Mouse (Mus musculus): Measurements from ENCODE around the gene 4921524J17Rik. TPM values are rescaled to one million over a fixed set of nuclear protein-coding genes. Genes with fewer than 3 reads are reported as not detected.

The 4921524J17Rik gene
- total and polyA plus RNA-seq, 3 experiments = 14.6 to 21.9 TPM; not detected in 1

GRCm38 (mm10) chr8:85398548-85398947 lies 34.1 kb downstream of the 4921524J17Rik start:
- TF ChIP-seq USF2 (IDR thresholded peaks at IDR 0.05; ENCODE audit: borderline replicate concordance in 1 of 2, insufficient read depth in 1 of 2, low read depth in 1 of 2, low read length in 2 of 2) (no peak), ETS1 (IDR thresholded peaks at IDR 0.05; ENCODE audit: low read depth, low read length) (no peak), CTCF (IDR thresholded peaks at IDR 0.05 in 2 of 3, conservative IDR thresholded peaks at IDR 0.05 in 1 of 3; ENCODE audit: control insufficient read depth in 1 of 3, insufficient read depth in 1 of 3, low read depth in 2 of 3, low read length in 3 of 3, poor library complexity in 1 of 3, severe bottlenecking in 1 of 3) (peak in 2 of 3 experiments; percentile 21 to 37; a peak in 3 of 6 replicates), KAT2A (conservative IDR thresholded peaks at IDR 0.05; ENCODE audit: low read depth, low read length) (no peak), TAL1 (IDR thresholded peaks at IDR 0.05; ENCODE audit: low read length) (no peak), RAD21 (IDR thresholded peaks at IDR 0.05; ENCODE audit: low read depth, low read length) (peak; percentile 33), ZC3H11A (IDR thresholded peaks at IDR 0.05; ENCODE audit: low read depth, low read length) (0 out of 2 replicates have a peak, but pooled peaks have one; percentile 23), CHD1 (IDR thresholded peaks at IDR 0.05; ENCODE audit: low read depth, low read length) (no peak), SMC3 (IDR thresholded peaks at IDR 0.05; ENCODE audit: low read depth, low read length) (peak; percentile 35)
- peaks cover 0 to 20% of the 10 kb centered on the region in 2 experiments; a peak in 2 of 4 replicates for H3K36me3 ChIP-seq (ENCODE audit: control insufficient read depth in 1 of 2, insufficient read depth in 2 of 2, low read length in 2 of 2)
- peak; percentile 43 for DNase-seq (ENCODE audit: low read depth, low spot score)
- no peaks in the 10 kb centered on the region for H3K79me2 ChIP-seq (ENCODE audit: control insufficient read depth, insufficient read depth, low read length, poor library complexity)
- H3K27me3 ChIP-seq (ENCODE audit: control insufficient read depth in 1 of 2, insufficient read depth in 2 of 2, low read length in 2 of 2) = no peaks in the 10 kb centered on the region
- no peak overlapping the region for H3K9ac ChIP-seq (ENCODE audit: control insufficient read depth, low read depth, low read length, poor library complexity, severe bottlenecking)
- H3K4me1 ChIP-seq (ENCODE audit: control insufficient read depth in 1 of 2, insufficient read depth in 2 of 2, low read length in 2 of 2) = peaks cover 6 to 35% of the 10 kb centered on the region in 2 experiments; a peak in 3 of 4 replicates
- H3K27ac ChIP-seq (ENCODE audit: control insufficient read depth, low read depth, low read length) = no peak overlapping the region
- H3K4me3 ChIP-seq (ENCODE audit: control insufficient read depth in 1 of 2, insufficient read depth in 1 of 2, low read depth in 2 of 2, low read length in 2 of 2) = no peak overlapping the region
- H3K9me3 ChIP-seq (replicated peaks; ENCODE audit: insufficient read depth, low read length) = no peaks in the 10 kb centered on the region

GRCm38 (mm10) chr8:85397508-85397907 lies 35.1 kb downstream of the 4921524J17Rik start:
- Histone ChIP-seq H3K4me3 (ENCODE audit: control insufficient read depth in 1 of 2, insufficient read depth in 1 of 2, low read depth in 2 of 2, low read length in 2 of 2) (peak overlapping the region; percentile 32 to 40), H3K79me2 (ENCODE audit: control insufficient read depth, insufficient read depth, low read length, poor library complexity) (no peaks in the 10 kb centered on the region), H3K27ac (ENCODE audit: control insufficient read depth, low read depth, low read length) (peak overlapping the region; percentile 90), H3K9me3 (replicated peaks; ENCODE audit: insufficient read depth, low read length) (no peaks in the 10 kb centered on the region), H3K27me3 (ENCODE audit: control insufficient read depth in 1 of 2, insufficient read depth in 2 of 2, low read length in 2 of 2) (no peaks in the 10 kb centered on the region), H3K9ac (ENCODE audit: control insufficient read depth, low read depth, low read length, poor library complexity, severe bottlenecking) (peak overlapping the region; percentile 41), H3K36me3 (ENCODE audit: control insufficient read depth in 1 of 2, insufficient read depth in 2 of 2, low read length in 2 of 2) (peaks cover 0 to 20% of the 10 kb centered on the region in 2 experiments; a peak in 2 of 4 replicates), H3K4me1 (ENCODE audit: control insufficient read depth in 1 of 2, insufficient read depth in 2 of 2, low read length in 2 of 2) (peaks cover 6 to 36% of the 10 kb centered on the region in 2 experiments; a peak in 3 of 4 replicates)
- TF ChIP-seq POLR2A (IDR thresholded peaks at IDR 0.05; ENCODE audit: control insufficient read depth in 1 of 2, insufficient read depth in 1 of 2, low read depth in 1 of 2, low read length in 2 of 2, poor library complexity in 1 of 2) (0 out of 4 replicates have a peak, but pooled peaks of 1 of the 2 experiments have one; percentile 43), GATA1 (IDR thresholded peaks at IDR 0.05; ENCODE audit: low read depth, low read length) (no peak), SIN3A (IDR thresholded peaks at IDR 0.05; ENCODE audit: low read length) (peak; percentile 46; the same call in 1 of the 2 replicates), TCF12 (IDR thresholded peaks at IDR 0.05; ENCODE audit: low read depth, low read length) (no peak), SMC3 (IDR thresholded peaks at IDR 0.05; ENCODE audit: low read depth, low read length) (peak; percentile 95), RAD21 (IDR thresholded peaks at IDR 0.05; ENCODE audit: low read depth, low read length) (peak; percentile 80), TBP (IDR thresholded peaks at IDR 0.05; ENCODE audit: low read depth, low read length) (peak; percentile 81), ZC3H11A (IDR thresholded peaks at IDR 0.05; ENCODE audit: low read depth, low read length) (peak; percentile 89), ZNF384 (IDR thresholded peaks at IDR 0.05; ENCODE audit: low read depth, low read length) (peak; percentile 52; the same call in 1 of the 2 replicates), ETS1 (IDR thresholded peaks at IDR 0.05; ENCODE audit: low read depth, low read length) (no peak), MXI1 (IDR thresholded peaks at IDR 0.05; ENCODE audit: low read depth, low read length) (peak; percentile 36), CTCF (IDR thresholded peaks at IDR 0.05 in 2 of 3, conservative IDR thresholded peaks at IDR 0.05 in 1 of 3; ENCODE audit: control insufficient read depth in 1 of 3, insufficient read depth in 1 of 3, low read depth in 2 of 3, low read length in 3 of 3, poor library complexity in 1 of 3, severe bottlenecking in 1 of 3) (peak; percentile 73 to 95 (median 92))
- DNase-seq (ENCODE audit: low read depth, low spot score) = peak; percentile 89

Measured in MEL (cell line).